Mouse (Mus musculus) heart, postnatal 36 days (tissue): Measurements from ENCODE around the gene Fndc3b. TPM values are rescaled to one million over a fixed set of nuclear protein-coding genes. Genes with fewer than 3 reads are reported as not detected.

Experiments
- DNase-seq, 2 experiments: peaks; one replicate each; pipeline ENCODE4 v3.0.0; 2021 to 2022
- intact Hi-C: fragments of 180-260 bp; cut with DNase I; formaldehyde crosslinking; loops from one replicate; pipeline ENCODE4 v1.15.1; 2025
- microRNA-seq, 2 experiments: library from miRNA; unstranded; fragments of <30 nt; microRNA quantifications; one replicate each; pipeline ENCODE4 v1.2.0; 2021; ENCODE audit warnings: borderline number of aligned reads in 2 of 2
- total RNA-seq, 2 experiments: library from RNA; stranded (reverse); gene quantifications; 2 replicates each; pipeline ENCODE4 v1.2.3; 2021

Gene Fndc3b
- total RNA-seq, 2 experiments from 2014 or later = 58.3 to 58.7 TPM

DNA sequence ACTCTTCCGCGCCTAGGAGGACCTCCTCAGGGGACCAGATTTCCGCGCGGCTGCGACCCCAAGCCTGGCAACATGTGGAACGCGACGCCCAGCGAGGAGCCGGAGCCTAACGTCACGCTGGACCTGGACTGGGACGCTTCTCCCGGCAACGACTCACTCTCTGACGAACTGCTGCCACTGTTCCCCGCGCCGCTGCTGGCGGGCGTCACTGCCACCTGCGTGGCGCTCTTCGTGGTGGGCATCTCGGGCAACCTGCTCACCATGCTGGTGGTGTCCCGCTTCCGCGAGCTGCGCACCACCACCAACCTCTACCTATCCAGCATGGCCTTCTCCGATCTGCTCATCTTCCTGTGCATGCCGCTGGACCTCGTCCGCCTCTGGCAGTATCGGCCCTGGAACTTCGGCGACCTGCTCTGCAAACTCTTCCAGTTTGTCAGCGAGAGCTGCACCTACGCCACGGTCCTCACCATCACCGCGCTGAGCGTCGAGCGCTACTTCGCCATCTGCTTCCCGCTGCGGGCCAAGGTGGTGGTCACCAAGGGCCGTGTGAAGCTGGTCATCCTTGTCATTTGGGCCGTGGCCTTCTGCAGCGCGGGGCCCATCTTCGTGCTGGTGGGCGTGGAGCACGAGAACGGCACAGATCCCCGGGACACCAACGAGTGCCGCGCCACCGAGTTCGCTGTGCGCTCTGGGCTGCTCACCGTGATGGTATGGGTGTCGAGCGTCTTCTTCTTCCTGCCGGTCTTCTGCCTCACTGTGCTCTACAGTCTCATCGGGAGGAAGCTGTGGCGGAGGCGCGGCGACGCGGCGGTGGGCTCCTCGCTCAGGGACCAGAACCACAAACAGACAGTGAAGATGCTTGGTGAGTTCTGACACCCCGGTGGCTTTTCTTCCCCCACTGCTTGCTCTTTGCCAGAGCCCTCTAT, 339.1 kb downstream of the Fndc3b start:
- intact Hi-C loops = no loop called here
- DNase-seq = no peak

DNA sequence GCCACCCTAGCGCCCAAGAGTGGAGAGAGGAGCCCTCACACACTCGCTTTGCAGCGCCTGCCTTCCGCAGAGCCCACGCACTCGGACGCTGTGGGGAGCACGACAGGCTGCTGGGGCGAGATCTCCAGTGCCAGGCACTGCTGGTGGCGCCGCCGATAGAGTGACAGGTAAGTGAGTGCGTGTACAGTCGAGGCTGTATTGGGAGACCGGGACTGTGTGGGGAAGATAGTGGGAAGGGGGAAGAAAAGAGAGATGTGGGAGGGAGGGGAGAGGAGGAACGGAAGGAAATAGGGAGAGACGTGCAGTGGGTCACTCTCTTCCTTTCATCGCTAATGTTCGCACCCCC, 339.9 kb downstream of the Fndc3b start, which contains the start of gene Ghsr:
Gene Ghsr, plus strand, starts transcription at position 76 of the 346 bp plus-strand sequence.
- DNase-seq = no peak
- intact Hi-C loops = no loop called here

DNA sequence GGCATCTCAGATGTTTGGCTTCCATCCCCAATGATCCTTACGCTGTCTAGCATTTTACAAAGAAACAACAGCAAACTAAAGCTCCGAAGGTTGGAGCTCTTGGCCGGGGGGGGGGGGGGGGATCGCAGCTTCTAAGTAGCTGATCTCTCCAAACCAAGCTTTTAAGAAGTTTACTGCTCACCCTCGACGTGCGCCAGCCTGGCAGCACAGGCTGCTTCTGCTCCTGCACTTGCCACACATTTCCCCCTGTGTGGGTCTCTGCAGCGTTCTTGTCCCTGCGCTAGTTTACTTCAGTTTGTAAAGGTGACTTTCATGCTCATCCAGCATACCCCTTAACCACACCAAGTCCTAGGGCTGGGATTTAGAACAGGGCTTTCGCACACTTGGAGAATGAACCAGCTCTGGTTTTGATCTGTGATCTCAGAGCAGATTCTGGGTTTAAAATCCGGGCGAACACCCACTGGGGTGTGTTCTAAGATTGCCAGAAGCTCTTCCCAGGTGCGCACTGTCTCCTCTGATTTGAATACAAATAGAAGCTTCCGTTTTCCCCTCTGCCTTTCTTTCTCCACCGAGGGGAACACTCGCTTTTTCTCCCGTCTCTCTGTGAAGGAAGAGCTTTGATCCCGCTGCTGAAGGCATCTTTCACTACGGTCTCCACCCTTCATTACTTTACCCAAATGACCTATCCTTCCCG, 340.4 kb downstream of the Fndc3b start:
- DNase-seq = no peak
- intact Hi-C loops = no loop called here

DNA sequence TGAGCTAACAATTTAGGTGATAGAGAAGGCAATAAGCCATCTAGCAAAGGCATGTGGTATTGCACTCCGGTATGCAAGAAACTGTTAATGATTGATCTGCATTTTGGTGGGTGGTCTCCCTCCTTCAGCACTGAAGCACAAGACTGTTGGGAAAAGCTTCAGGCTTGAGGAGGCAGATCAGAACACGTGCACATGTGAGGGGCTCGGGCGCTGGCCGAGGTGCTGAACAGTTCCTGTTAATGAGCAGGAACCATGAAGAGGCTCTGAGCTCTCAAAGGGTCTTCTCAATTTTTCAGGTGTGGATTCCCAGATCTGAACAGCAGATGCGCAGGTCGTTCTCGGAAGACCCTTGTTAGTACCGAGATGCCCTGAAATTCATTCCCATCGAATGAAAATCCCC, 341.0 kb downstream of the Fndc3b start:
- DNase-seq = peak; percentile 1 to 24

More for the DNA sequence above, 341.0 kb downstream of the Fndc3b start:
- intact Hi-C loops = no loop called here

Small RNA genes within 50 kb of the gene (microRNA-seq; reads per million reads assigned to microRNA genes)
- 0 reads per million in 2 experiments for gene Mir3092

Other genes starting within 250 kb of the Fndc3b start
- gene Tmem212, start 185.1 kb upstream of the Fndc3b start, total RNA-seq = not detected
- gene Pld1, start 227.4 kb upstream of the Fndc3b start, total RNA-seq = 10 to 100 TPM; 12.1 to 16.4 TPM